Mouse (Mus musculus) cerebellum, adult 11 months (tissue): ENCODE results near the gene Smarcc2.
A peak's percentile ranks its signal among the peaks of the same experiment; 100 is the strongest.

Experiments used
- DNase-seq: peaks from one replicate; pipeline ENCODE4 v3.0.0; 2022

Gene Smarcc2

GRCm38 (mm10) chr10:128522351-128522750 lies 63.3 kb downstream of the Smarcc2 start:
- no peak for DNase-seq

GRCm38 (mm10) chr10:128524111-128524731 lies 65.2 kb downstream of the Smarcc2 start:
- no peak for DNase-seq

GRCm38 (mm10) chr10:128524732-128525662 lies 65.9 kb downstream of the Smarcc2 start:
- peak; percentile 51 for DNase-seq

- DNase-seq = peak; percentile 91
These were observed 66.7 kb downstream of the Smarcc2 start, which contains the start of gene Esyt1 for GRCm38 (mm10) chr10:128525671-128526308. Esyt1 (minus strand) TSS chr10:128525871.

- DNase-seq = no peak
These were observed 67.6 kb downstream of the Smarcc2 start for GRCm38 (mm10) chr10:128526366-128527356.

GRCm38 (mm10) chr10:128535206-128535605 lies 76.2 kb downstream of the Smarcc2 start:
- DNase-seq = no peak

GRCm38 (mm10) chr10:128535624-128536265 lies 76.7 kb downstream of the Smarcc2 start:
- no peak for DNase-seq

DNA sequence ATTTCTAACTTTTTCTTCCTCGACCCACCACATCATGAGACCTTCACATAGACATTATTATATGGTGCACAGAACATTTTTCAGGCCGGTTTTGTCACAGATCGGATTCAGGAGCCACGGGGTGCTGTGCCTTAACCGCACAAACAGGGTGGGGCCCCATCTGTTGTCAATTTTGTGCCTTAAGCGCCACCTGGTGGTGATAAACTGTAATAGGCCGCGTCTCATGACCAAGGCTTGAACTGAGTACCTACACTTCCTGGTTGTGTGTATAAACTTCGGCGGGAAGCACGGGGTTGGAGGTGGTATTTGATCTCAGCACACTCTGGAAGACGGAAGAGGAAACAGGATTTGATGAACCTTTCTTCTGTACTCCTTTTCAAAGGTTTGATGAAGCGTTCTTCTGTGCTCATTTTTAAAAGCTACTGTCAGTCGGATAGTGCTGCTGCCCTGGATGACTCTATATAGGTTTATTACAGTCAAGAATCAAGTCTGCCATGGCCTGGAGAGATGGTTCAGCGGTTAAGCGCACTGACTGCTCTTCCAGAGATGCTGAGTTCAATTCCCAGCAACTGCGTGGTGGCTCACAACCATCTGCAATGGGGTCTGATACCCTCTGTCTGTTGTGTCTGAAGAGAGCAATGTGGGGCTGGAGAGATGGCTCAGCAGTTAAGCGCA lies 77.4 kb downstream of the Smarcc2 start:
- DNase-seq = peak; percentile 88

DNA sequence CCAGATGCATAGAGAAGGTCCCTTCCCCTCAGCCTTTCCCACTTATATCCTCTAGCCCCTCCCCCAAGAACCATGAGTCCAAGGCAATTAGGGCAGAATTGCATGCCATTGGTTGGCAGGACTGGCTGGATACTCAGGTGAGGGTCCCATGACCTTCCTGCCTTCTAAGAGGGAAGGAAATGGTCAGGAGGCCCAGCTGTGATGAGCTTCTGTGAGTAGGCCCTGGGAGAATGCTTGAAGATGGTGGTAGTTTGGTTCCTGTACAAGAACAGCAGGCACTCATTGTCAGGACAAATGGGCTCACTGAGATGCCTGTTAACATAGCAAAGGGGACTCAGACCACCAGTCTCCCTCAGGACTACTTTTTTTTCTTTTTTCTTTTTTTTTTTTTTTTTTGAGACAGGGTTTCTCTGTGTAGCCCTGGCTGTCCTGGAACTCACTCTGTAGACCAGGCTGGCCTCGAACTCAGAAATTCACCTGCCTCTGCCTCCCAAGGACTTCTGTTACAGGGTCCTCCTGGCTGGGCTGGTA lies 79.4 kb downstream of the Smarcc2 start:
- no peak for DNase-seq
